Mouse (Mus musculus) liver, adult 2 months (tissue): Measurements from ENCODE around the gene Zfp36l3. TPM values are rescaled to one million over a fixed set of nuclear protein-coding genes. Genes with fewer than 3 reads are reported as not detected.

Experiments
- DNase-seq: peaks from one replicate; pipeline ENCODE4 v3.0.0-alpha.2; 2011; ENCODE audit warnings: low read depth, low spot score; ENCODE audit errors: extremely low read depth
- H3K27ac ChIP-seq: fragments of 200-500 bp; replicated peaks from 2 replicates; pipeline ENCODE4 v1.5.1; 2012; ENCODE audit warnings: low read depth, mild to moderate bottlenecking, control low read depth, inconsistent platforms, low read length; ENCODE audit not compliant: insufficient read depth
- H3K27me3 ChIP-seq: fragments of 200-500 bp; 2 replicates; pipeline ENCODE4 v1.6.1; 2012; ENCODE audit warnings: mild to moderate bottlenecking, moderate library complexity, low read length, inconsistent platforms; ENCODE audit not compliant: control insufficient read depth, insufficient read depth
- H3K36me3 ChIP-seq: fragments of 200-500 bp; 2 replicates; pipeline ENCODE4 v1.6.1; 2012; ENCODE audit warnings: low read length, inconsistent platforms; ENCODE audit not compliant: control insufficient read depth, insufficient read depth
- H3K4me1 ChIP-seq: fragments of 200-500 bp; 2 replicates; pipeline ENCODE4 v1.6.1; 2011; ENCODE audit warnings: low read length; ENCODE audit not compliant: control insufficient read depth, insufficient read depth
- H3K4me3 ChIP-seq: fragments of 200-500 bp; 2 replicates; pipeline ENCODE4 v1.5.1; 2011; ENCODE audit warnings: low read depth, mild to moderate bottlenecking, control low read depth, low read length, moderate library complexity; ENCODE audit not compliant: insufficient read depth
- H3K79me2 ChIP-seq: fragments of 200-500 bp; 2 replicates; pipeline ENCODE4 v1.6.1; 2012; ENCODE audit warnings: inconsistent platforms, mild to moderate bottlenecking, low read length, moderate library complexity; ENCODE audit not compliant: control insufficient read depth, insufficient read depth
- H3K9ac ChIP-seq: fragments of 200-500 bp; 2 replicates; pipeline ENCODE4 v1.6.1; 2012; ENCODE audit warnings: low read depth, mild to moderate bottlenecking, control low read depth, inconsistent platforms, low read length
- CTCF ChIP-seq: fragments of 200-500 bp; IDR thresholded peaks from 2 replicates; pipeline ENCODE4 v1.5.1; 2011; ENCODE audit warnings: low read depth, low read length, control low read depth
- POLR2A ChIP-seq: fragments of 200-500 bp; IDR thresholded peaks from 2 replicates; pipeline ENCODE4 v1.6.1; 2011; ENCODE audit warnings: low read length, control low read depth; ENCODE audit not compliant: insufficient read depth; ENCODE audit errors: extremely low read depth
- whole genome bisulfite sequencing: fragments of 180-500 bp; shearing (Covaris S2); methylation state at CpG from one replicate; pipeline ENCODE4 v1.1.7; 2018; 5-methylcytosine and 5-hydroxymethylcytosine counted together
- polyA plus RNA-seq: library from polyadenylated mRNA; depleted of rRNA; stranded (reverse); fragments of >200 nt; gene quantifications from 2 replicates; pipeline ENCODE4 v1.2.3, GENCODE M21; 2012; rRNA removed
- total RNA-seq: library from RNA; depleted of rRNA; stranded (reverse); fragments of >200 nt; gene quantifications from 2 replicates; pipeline ENCODE4 v1.2.3, GENCODE M21; 2014; rRNA removed

Gene Zfp36l3
- total and polyA plus RNA-seq, 2 experiments = not detected

DNA sequence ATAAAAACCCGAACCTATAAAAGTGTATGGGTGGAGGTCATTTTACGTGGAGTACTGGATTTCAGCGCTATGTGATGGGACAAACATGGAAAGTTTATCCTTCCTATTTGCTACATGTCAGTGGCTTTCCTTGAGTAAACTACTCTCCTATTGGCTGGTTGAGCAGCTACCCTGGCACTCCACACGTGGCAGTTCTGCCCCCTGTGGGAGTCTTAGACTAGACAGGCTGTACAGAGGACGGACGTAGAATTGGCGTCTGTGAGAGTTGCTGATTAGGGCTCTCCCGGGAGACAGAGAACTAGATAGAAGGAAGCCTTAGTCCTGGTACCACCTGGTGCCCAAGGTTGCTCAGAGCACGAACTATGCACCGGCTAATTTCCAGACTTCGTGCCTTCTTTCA lies 51.6 kb downstream of the Zfp36l3 start, which contains the start of gene 4930502E18Rik:
4930502E18Rik (plus strand) TSS at position 231 of the 400 bp plus-strand sequence.
- H3K79me2 ChIP-seq = no peaks in the 10 kb centered on the region
- H3K36me3 ChIP-seq = no peaks in the 10 kb centered on the region
- H3K4me1 ChIP-seq = no peaks in the 10 kb centered on the region
- no peak within 1 kb of the TSS for H3K9ac ChIP-seq
- H3K27ac ChIP-seq = no peak within 1 kb of the TSS
- 81% methylated on average over 11 of the region's 11 CpGs for WGBS
- no peak for TF ChIP-seq POLR2A
- TF ChIP-seq CTCF = no peak
- no peak within 1 kb of the TSS for H3K4me3 ChIP-seq
- no peaks in the 10 kb centered on the region for H3K27me3 ChIP-seq
- DNase-seq = no peak

Other genes starting within 250 kb of the Zfp36l3 start
- gene Rtl8c, start 168.4 kb downstream of the Zfp36l3 start, total RNA-seq = not detected in 2 replicates
- 1.5 and 2.2 TPM in 2 replicates for gene Rtl8c, start 168.4 kb downstream of the Zfp36l3 start, polyA plus RNA-seq
- gene Gm14597, start 167.4 kb downstream of the Zfp36l3 start, total RNA-seq = not detected in 2 replicates
- not detected in 2 replicates for gene Gm14597, start 167.4 kb downstream of the Zfp36l3 start, polyA plus RNA-seq
- gene Rtl8a, start 132.7 kb downstream of the Zfp36l3 start, total RNA-seq = 3.1 and 3.2 TPM in 2 replicates
- 36.8 and 39.2 TPM in 2 replicates for gene Rtl8a, start 132.7 kb downstream of the Zfp36l3 start, polyA plus RNA-seq
- 3.8 and 6.7 TPM in 2 replicates for gene Rtl8b, start 106.0 kb downstream of the Zfp36l3 start, total RNA-seq
- 23.2 and 27.2 TPM in 2 replicates for gene Rtl8b, start 106.0 kb downstream of the Zfp36l3 start, polyA plus RNA-seq
- gene 4930502E18Rik, start 51.6 kb downstream of the Zfp36l3 start, total RNA-seq = not detected in 2 replicates
- gene 4930502E18Rik, start 51.6 kb downstream of the Zfp36l3 start, polyA plus RNA-seq = not detected in 2 replicates
- not detected in 2 replicates for gene 1700013H16Rik, start 18.6 kb downstream of the Zfp36l3 start, total RNA-seq
- not detected in 2 replicates for gene 1700013H16Rik, start 18.6 kb downstream of the Zfp36l3 start, polyA plus RNA-seq
- gene Xlr, start 21.3 kb upstream of the Zfp36l3 start, total RNA-seq = 0.83 and 1.0 TPM in 2 replicates
- gene Xlr, start 21.3 kb upstream of the Zfp36l3 start, polyA plus RNA-seq = not detected in 2 replicates